Mouse (Mus musculus) kidney, adult 2 months (tissue): ENCODE measurements around the gene Aqp9.

Experiments
- CTCF ChIP-seq: fragments of 200-500 bp; conservative IDR thresholded peaks from 2 replicates; pipeline ENCODE4 v1.5.1; 2011; ENCODE audit warnings: low read depth, mild to moderate bottlenecking, control low read depth, low read length, moderate library complexity, mixed read lengths; ENCODE audit not compliant: insufficient read depth, insufficient read length
- POLR2A ChIP-seq: fragments of 200-500 bp; IDR thresholded peaks from one replicate; pipeline ENCODE4 v1.6.1; 2011; ENCODE audit warnings: low read depth, low read length, control low read depth

DNA sequence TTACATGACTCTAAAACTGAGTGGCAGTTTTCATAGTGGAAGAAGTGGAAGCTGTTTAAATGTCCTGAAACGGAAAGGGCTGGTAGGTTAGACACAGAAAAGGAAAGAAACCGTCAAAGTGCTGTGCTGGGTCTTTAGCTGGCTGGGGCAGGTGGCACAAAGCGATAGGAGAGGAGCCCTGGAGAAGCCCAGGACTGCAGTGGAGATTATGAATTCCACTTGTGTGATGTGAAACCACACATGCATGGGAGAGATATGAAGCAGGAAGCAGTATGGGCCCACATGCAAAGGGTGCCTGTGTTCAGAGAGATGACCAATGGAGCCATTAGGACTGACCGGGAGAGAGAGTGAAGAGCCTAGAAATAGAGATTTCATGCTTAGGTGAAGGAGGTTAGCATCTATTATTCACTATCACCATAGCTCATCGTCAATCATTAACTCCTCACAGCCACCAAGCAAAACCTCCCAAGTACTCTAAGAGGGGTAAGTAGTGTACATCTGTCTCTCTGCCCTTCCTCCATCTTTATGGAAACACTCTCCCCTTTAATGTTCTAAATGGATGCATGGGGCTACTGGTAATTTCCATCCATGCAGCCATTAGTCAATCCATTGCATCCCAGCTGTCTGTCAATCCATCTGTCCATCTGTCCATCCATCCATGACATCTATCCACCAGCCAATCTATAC is 2.3 kb downstream of the Aqp9 start:
- TF ChIP-seq CTCF (no peak), POLR2A (no peak)
